Mouse (Mus musculus): ENCODE measurements around the gene Apba1. TPM values are rescaled to one million over a fixed set of nuclear protein-coding genes. Genes with fewer than 3 reads are reported as not detected.
A peak's percentile ranks its signal among the peaks of the same experiment; 100 is the strongest.

Gene Apba1
- polyA plus RNA-seq, 1 experiment from 2014 or later = 0.40 TPM

GRCm38 (mm10) chr19:23957563-23957962 lies 198.9 kb downstream of the Apba1 start:
- H3K4me3 ChIP-seq (ENCODE audit: low read depth, low read length) = no peak overlapping the region
- H3K4me2 ChIP-seq = no peak overlapping the region
- WGBS (ENCODE audit: insufficient replicate concordance) = 54% methylated on average over 7 of the region's 7 CpGs
- no peak overlapping the region for H3K9ac ChIP-seq (ENCODE audit: low read depth, low read length)
- no peaks in the 10 kb centered on the region for H3K27me3 ChIP-seq (ENCODE audit: control insufficient read depth, insufficient read depth, low read length)
- ATAC-seq (replicated peaks; ENCODE audit: insufficient number of reproducible peaks, low FRiP score, low TSS enrichment) = no peak
- no peaks in the 10 kb centered on the region for H3K36me3 ChIP-seq (ENCODE audit: control insufficient read depth, insufficient read depth, low read length)
- no peaks in the 10 kb centered on the region for H3K9me3 ChIP-seq (replicated peaks; ENCODE audit: control insufficient read depth, low read length)
- no peak overlapping the region for H3K27ac ChIP-seq (ENCODE audit: low read depth, low read length)
- H3K4me1 ChIP-seq (ENCODE audit: control insufficient read depth, insufficient read depth, low read length) = peaks cover 13% of the 10 kb centered on the region

GRCm38 (mm10) chr19:23958925-23959324 lies 200.2 kb downstream of the Apba1 start:
- H3K27ac ChIP-seq (ENCODE audit: low read depth, low read length) = no peak overlapping the region
- ATAC-seq (replicated peaks; ENCODE audit: insufficient number of reproducible peaks, low FRiP score, low TSS enrichment) = no peak
- H3K4me1 ChIP-seq (ENCODE audit: control insufficient read depth, insufficient read depth, low read length) = peaks cover 13% of the 10 kb centered on the region
- no peak overlapping the region for H3K4me3 ChIP-seq (ENCODE audit: low read depth, low read length)
- H3K4me2 ChIP-seq = no peak overlapping the region
- no peak overlapping the region for H3K9ac ChIP-seq (ENCODE audit: low read depth, low read length)
- no peaks in the 10 kb centered on the region for H3K9me3 ChIP-seq (replicated peaks; ENCODE audit: control insufficient read depth, low read length)
- WGBS (ENCODE audit: insufficient replicate concordance) = 54% methylated on average over 6 of the region's 6 CpGs
- H3K27me3 ChIP-seq (ENCODE audit: control insufficient read depth, insufficient read depth, low read length) = no peaks in the 10 kb centered on the region
- H3K36me3 ChIP-seq (ENCODE audit: control insufficient read depth, insufficient read depth, low read length) = no peaks in the 10 kb centered on the region

GRCm38 (mm10) chr19:23959870-23960269 lies 201.2 kb downstream of the Apba1 start:
- H3K4me2 ChIP-seq = no peak overlapping the region
- H3K9me3 ChIP-seq (replicated peaks; ENCODE audit: control insufficient read depth, low read length) = no peaks in the 10 kb centered on the region
- ATAC-seq (replicated peaks; ENCODE audit: insufficient number of reproducible peaks, low FRiP score, low TSS enrichment) = no peak
- H3K27me3 ChIP-seq (ENCODE audit: control insufficient read depth, insufficient read depth, low read length) = no peaks in the 10 kb centered on the region
- H3K36me3 ChIP-seq (ENCODE audit: control insufficient read depth, insufficient read depth, low read length) = no peaks in the 10 kb centered on the region
- no peak overlapping the region for H3K27ac ChIP-seq (ENCODE audit: low read depth, low read length)
- H3K9ac ChIP-seq (ENCODE audit: low read depth, low read length) = no peak overlapping the region
- WGBS (ENCODE audit: insufficient replicate concordance) = 60% methylated on average over 7 of the region's 7 CpGs
- H3K4me3 ChIP-seq (ENCODE audit: low read depth, low read length) = no peak overlapping the region
- peaks cover 16% of the 10 kb centered on the region for H3K4me1 ChIP-seq (ENCODE audit: control insufficient read depth, insufficient read depth, low read length)

- Histone ChIP-seq H3K4me1 (ENCODE audit: control insufficient read depth, insufficient read depth, low read length) (peaks cover 18% of the 10 kb centered on the region), H3K4me2 (no peak overlapping the region), H3K9ac (ENCODE audit: low read depth, low read length) (no peak overlapping the region), H3K27ac (ENCODE audit: low read depth, low read length) (no peak overlapping the region), H3K27me3 (ENCODE audit: control insufficient read depth, insufficient read depth, low read length) (no peaks in the 10 kb centered on the region), H3K36me3 (ENCODE audit: control insufficient read depth, insufficient read depth, low read length) (no peaks in the 10 kb centered on the region), H3K4me3 (ENCODE audit: low read depth, low read length) (no peak overlapping the region), H3K9me3 (replicated peaks; ENCODE audit: control insufficient read depth, low read length) (no peaks in the 10 kb centered on the region)
- 46% methylated on average over 3 of the region's 3 CpGs for WGBS (ENCODE audit: insufficient replicate concordance)
- no peak for ATAC-seq (replicated peaks; ENCODE audit: insufficient number of reproducible peaks, low FRiP score, low TSS enrichment)
Measured at GRCm38 (mm10) chr19:23960275-23960674, 201.6 kb downstream of the Apba1 start.

- Histone ChIP-seq H3K4me2 (no peak overlapping the region), H3K27me3 (ENCODE audit: control insufficient read depth, insufficient read depth, low read length) (no peaks in the 10 kb centered on the region), H3K4me1 (ENCODE audit: control insufficient read depth, insufficient read depth, low read length) (peaks cover 13% of the 10 kb centered on the region), H3K9me3 (replicated peaks; ENCODE audit: control insufficient read depth, low read length) (no peaks in the 10 kb centered on the region), H3K9ac (ENCODE audit: low read depth, low read length) (no peak overlapping the region), H3K4me3 (ENCODE audit: low read depth, low read length) (no peak overlapping the region), H3K36me3 (ENCODE audit: control insufficient read depth, insufficient read depth, low read length) (no peaks in the 10 kb centered on the region), H3K27ac (ENCODE audit: low read depth, low read length) (no peak overlapping the region)
- no peak for ATAC-seq (replicated peaks; ENCODE audit: insufficient number of reproducible peaks, low FRiP score, low TSS enrichment)
- WGBS (ENCODE audit: insufficient replicate concordance) = 78% methylated on average over 6 of the region's 6 CpGs
Measured at GRCm38 (mm10) chr19:23960831-23961447, 202.3 kb downstream of the Apba1 start.

- no peaks in the 10 kb centered on the region for H3K36me3 ChIP-seq (ENCODE audit: control insufficient read depth, insufficient read depth, low read length)
- H3K9me3 ChIP-seq (replicated peaks; ENCODE audit: control insufficient read depth, low read length) = no peaks in the 10 kb centered on the region
- peak overlapping the region; percentile 8; the same call in 1 of the 2 replicates for H3K4me2 ChIP-seq
- ATAC-seq (replicated peaks; ENCODE audit: insufficient number of reproducible peaks, low FRiP score, low TSS enrichment) = peak; percentile 41; the same call in 1 of the 2 replicates
- no peaks in the 10 kb centered on the region for H3K27me3 ChIP-seq (ENCODE audit: control insufficient read depth, insufficient read depth, low read length)
- H3K4me1 ChIP-seq (ENCODE audit: control insufficient read depth, insufficient read depth, low read length) = peaks cover 7% of the 10 kb centered on the region
- no peak overlapping the region for H3K27ac ChIP-seq (ENCODE audit: low read depth, low read length)
- no peak overlapping the region for H3K4me3 ChIP-seq (ENCODE audit: low read depth, low read length)
- H3K9ac ChIP-seq (ENCODE audit: low read depth, low read length) = no peak overlapping the region
- 4% methylated on average over 8 of the region's 8 CpGs for WGBS (ENCODE audit: insufficient replicate concordance)
Measured at GRCm38 (mm10) chr19:23961516-23961915, 202.8 kb downstream of the Apba1 start.

- no peaks in the 10 kb centered on the region for H3K27me3 ChIP-seq (ENCODE audit: control insufficient read depth, insufficient read depth, low read length)
- no peak overlapping the region for H3K4me3 ChIP-seq (ENCODE audit: low read depth, low read length)
- peaks cover 25% of the 10 kb centered on the region for H3K4me1 ChIP-seq (ENCODE audit: control insufficient read depth, insufficient read depth, low read length)
- H3K27ac ChIP-seq (ENCODE audit: low read depth, low read length) = 0 out of 2 replicates have a peak overlapping the region, but pooled peaks have one; percentile 10
- WGBS (ENCODE audit: insufficient replicate concordance) = 57% methylated on average over 10 of the region's 10 CpGs
- no peak overlapping the region for H3K9ac ChIP-seq (ENCODE audit: low read depth, low read length)
- H3K9me3 ChIP-seq (replicated peaks; ENCODE audit: control insufficient read depth, low read length) = no peaks in the 10 kb centered on the region
- H3K36me3 ChIP-seq (ENCODE audit: control insufficient read depth, insufficient read depth, low read length) = no peaks in the 10 kb centered on the region
- H3K4me2 ChIP-seq = no peak overlapping the region
- no peak for ATAC-seq (replicated peaks; ENCODE audit: insufficient number of reproducible peaks, low FRiP score, low TSS enrichment)
Measured at GRCm38 (mm10) chr19:23964401-23964910, 205.8 kb downstream of the Apba1 start.

GRCm38 (mm10) chr19:23966376-23966775 lies 207.7 kb downstream of the Apba1 start:
- H3K27ac ChIP-seq (ENCODE audit: low read depth, low read length) = no peak overlapping the region
- 84% methylated on average over 9 of the region's 9 CpGs for WGBS (ENCODE audit: insufficient replicate concordance)
- H3K4me3 ChIP-seq (ENCODE audit: low read depth, low read length) = no peak overlapping the region
- no peaks in the 10 kb centered on the region for H3K36me3 ChIP-seq (ENCODE audit: control insufficient read depth, insufficient read depth, low read length)
- H3K27me3 ChIP-seq (ENCODE audit: control insufficient read depth, insufficient read depth, low read length) = no peaks in the 10 kb centered on the region
- ATAC-seq (replicated peaks; ENCODE audit: insufficient number of reproducible peaks, low FRiP score, low TSS enrichment) = no peak
- H3K4me2 ChIP-seq = no peak overlapping the region
- H3K9me3 ChIP-seq (replicated peaks; ENCODE audit: control insufficient read depth, low read length) = no peaks in the 10 kb centered on the region
- H3K9ac ChIP-seq (ENCODE audit: low read depth, low read length) = no peak overlapping the region
- H3K4me1 ChIP-seq (ENCODE audit: control insufficient read depth, insufficient read depth, low read length) = peaks cover 26% of the 10 kb centered on the region

- Histone ChIP-seq H3K27ac (ENCODE audit: low read depth, low read length) (0 out of 2 replicates have a peak overlapping the region, but pooled peaks have one; percentile 22), H3K9ac (ENCODE audit: low read depth, low read length) (no peak overlapping the region), H3K4me2 (no peak overlapping the region), H3K4me3 (ENCODE audit: low read depth, low read length) (no peak overlapping the region), H3K9me3 (replicated peaks; ENCODE audit: control insufficient read depth, low read length) (no peaks in the 10 kb centered on the region), H3K36me3 (ENCODE audit: control insufficient read depth, insufficient read depth, low read length) (no peaks in the 10 kb centered on the region), H3K4me1 (ENCODE audit: control insufficient read depth, insufficient read depth, low read length) (peaks cover 30% of the 10 kb centered on the region), H3K27me3 (ENCODE audit: control insufficient read depth, insufficient read depth, low read length) (no peaks in the 10 kb centered on the region)
- WGBS (ENCODE audit: insufficient replicate concordance) = 41% methylated on average over 2 of the region's 2 CpGs
- no peak for ATAC-seq (replicated peaks; ENCODE audit: insufficient number of reproducible peaks, low FRiP score, low TSS enrichment)
Measured at GRCm38 (mm10) chr19:23967156-23967555, 208.5 kb downstream of the Apba1 start.

Measured in heart, embryonic 11.5 days (tissue).